ENCODE assay signal across 29 mouse cellular contexts in the genomic region with DNA sequence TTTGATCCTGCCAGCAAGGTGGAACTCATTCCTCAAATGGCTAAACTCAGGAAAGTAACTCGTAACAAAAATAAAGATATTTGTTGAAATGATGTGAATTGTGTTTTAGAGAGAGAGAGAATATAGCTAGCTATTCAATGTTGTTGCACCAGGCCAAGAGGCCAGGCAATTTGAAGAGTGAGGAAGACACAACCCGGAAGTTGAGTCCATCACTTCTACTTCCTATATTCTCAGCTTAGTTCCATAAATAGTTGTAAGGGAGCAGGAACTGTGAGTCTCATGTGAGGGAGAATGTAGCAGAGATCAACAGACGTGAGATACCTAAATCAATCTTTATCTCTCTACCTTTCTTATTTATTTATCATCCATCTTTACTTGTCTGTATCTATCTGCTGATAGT. TPM values are rescaled to one million over a fixed set of nuclear protein-coding genes. Genes with fewer than 3 reads are reported as not detected.
DNase-seq lines count a peak whose midpoint lies in the region; ATAC-seq and TF ChIP-seq lines count a peak whose summit lies in the region.
"Had no signal": no experiment of that assay in that cellular context is flagged by ENCODE, and none has a peak within 500 bp of the region (broad histone marks: within the 10 kb centered on the region; RNA-seq: fewer than 3 reads in every experiment).

No protein-coding gene starts in this region.

- no peak overlapping the region for H3K27ac ChIP-seq in liver, adult 2 months (replicated peaks; ENCODE audit: insufficient read depth, low read depth, low read length)
- no peak overlapping the region for H3K27ac ChIP-seq in liver, embryonic 11.5 days (ENCODE audit: low read depth, low read length)
- H3K27ac ChIP-seq: embryonic facial prominence, embryonic 12.5 days; embryonic facial prominence, embryonic 15.5 days; forebrain, embryonic 12.5 days; forebrain, embryonic 15.5 days; heart, embryonic 15.5 days; hindbrain, embryonic 10.5 days; hindbrain, embryonic 13.5 days; intestine, embryonic 15.5 days had no signal

- no peaks in the 10 kb centered on the region for H3K9me3 ChIP-seq in liver, embryonic 11.5 days (ENCODE audit: control insufficient read depth, low read length)
- H3K9me3 ChIP-seq: embryonic facial prominence, embryonic 12.5 days; embryonic facial prominence, embryonic 15.5 days; forebrain, embryonic 12.5 days; forebrain, embryonic 15.5 days; G1E; heart, embryonic 12.5 days; heart, embryonic 15.5 days; hindbrain, embryonic 10.5 days; hindbrain, embryonic 13.5 days; intestine, embryonic 15.5 days had no signal

- peaks cover 7% of the 10 kb centered on the region for H3K4me1 ChIP-seq in liver, adult 2 months (ENCODE audit: control insufficient read depth, insufficient read depth, low read length)
- H3K4me1 ChIP-seq in liver, embryonic 11.5 days (replicated peaks; ENCODE audit: control insufficient read depth, insufficient read depth, low read length): no peaks in the 10 kb centered on the region
- H3K4me1 ChIP-seq: embryonic facial prominence, embryonic 12.5 days; embryonic facial prominence, embryonic 15.5 days; forebrain, embryonic 12.5 days; forebrain, embryonic 15.5 days; heart, embryonic 15.5 days; hindbrain, embryonic 10.5 days; hindbrain, embryonic 13.5 days; intestine, embryonic 15.5 days had no signal

- no peaks in the 10 kb centered on the region for H3K36me3 ChIP-seq in liver, adult 2 months (ENCODE audit: control insufficient read depth, insufficient read depth, low read length)
- no peaks in the 10 kb centered on the region for H3K36me3 ChIP-seq in liver, embryonic 11.5 days (ENCODE audit: control insufficient read depth, insufficient read depth, low read length)
- H3K36me3 ChIP-seq: embryonic facial prominence, embryonic 12.5 days; embryonic facial prominence, embryonic 15.5 days; forebrain, embryonic 12.5 days; forebrain, embryonic 15.5 days; G1E; heart, embryonic 12.5 days; heart, embryonic 15.5 days; hindbrain, embryonic 10.5 days; hindbrain, embryonic 13.5 days; intestine, embryonic 15.5 days had no signal

- no peak overlapping the region for H3K4me3 ChIP-seq in liver, adult 2 months (ENCODE audit: insufficient read depth, low read depth, low read length)
- H3K4me3 ChIP-seq in liver, embryonic 11.5 days (ENCODE audit: low read depth, low read length): no peak overlapping the region
- H3K4me3 ChIP-seq: embryonic facial prominence, embryonic 12.5 days; embryonic facial prominence, embryonic 15.5 days; forebrain, embryonic 12.5 days; forebrain, embryonic 15.5 days; heart, embryonic 12.5 days; heart, embryonic 15.5 days; hindbrain, embryonic 10.5 days; hindbrain, embryonic 13.5 days; intestine, embryonic 15.5 days had no signal

- H3K27me3 ChIP-seq in liver, adult 2 months (ENCODE audit: control insufficient read depth, insufficient read depth, low read length): no peaks in the 10 kb centered on the region; the same call in 1 of the 2 replicates
- no peaks in the 10 kb centered on the region for H3K27me3 ChIP-seq in liver, embryonic 11.5 days (replicated peaks; ENCODE audit: control insufficient read depth, insufficient read depth, low read length)
- H3K27me3 ChIP-seq: CH12.LX; embryonic facial prominence, embryonic 12.5 days; embryonic facial prominence, embryonic 15.5 days; forebrain, embryonic 12.5 days; forebrain, embryonic 15.5 days; heart, embryonic 12.5 days; heart, embryonic 15.5 days; hindbrain, embryonic 13.5 days; intestine, embryonic 15.5 days had no signal

- DNase-seq in liver, adult 2 months (ENCODE audit: extremely low read depth, low read depth, low spot score): peak; percentile 31
- DNase-seq in liver, embryonic 11.5 days (ENCODE audit: low spot score): no peak
- DNase-seq in right cerebral cortex, adult 18-20 months: no peak
- no peak for DNase-seq in urinary bladder, postnatal 4 days (ENCODE audit: low spot score in 2 of 2)
- DNase-seq: adrenal gland, postnatal 10 days; adrenal gland, postnatal 36 days; B cell, adult 2 months; cerebellum, adult 11-12 months; cerebellum, adult 8-10 months; cerebellum, postnatal 10 days; cerebellum, postnatal 36 days; gastrocnemius, postnatal 25 days; heart, postnatal 10 days; heart, postnatal 36 days had no signal

- 75% methylated on average over 3 of the region's 3 CpGs for WGBS in liver, adult 2 months
- WGBS in liver, embryonic 11.5 days: 71% methylated on average over 3 of the region's 3 CpGs

- no peak for ATAC-seq in liver, embryonic 11.5 days (replicated peaks; ENCODE audit: low FRiP score)
- peak; percentile 84 for ATAC-seq in granulocyte monocyte progenitor cell, adult 5-6 weeks (replicated peaks; ENCODE audit: poor library complexity, severe bottlenecking)
- peak; percentile 58; the same call in 1 of the 2 replicates for ATAC-seq in megakaryocyte progenitor cell, adult 5-6 weeks (replicated peaks; ENCODE audit: poor library complexity)
- ATAC-seq: forebrain, embryonic 15.5 days; hindbrain, embryonic 16.5 days; intestine, embryonic 15.5 days; Patski had no signal

- H3K4me2 ChIP-seq in liver, embryonic 11.5 days: no peak overlapping the region
- H3K4me2 ChIP-seq: embryonic facial prominence, embryonic 12.5 days; embryonic facial prominence, embryonic 15.5 days; forebrain, embryonic 12.5 days; forebrain, embryonic 15.5 days; heart, embryonic 12.5 days; heart, embryonic 15.5 days; hindbrain, embryonic 13.5 days; intestine, embryonic 15.5 days had no signal

- TF ChIP-seq CTCF in liver, adult 2 months (IDR thresholded peaks at IDR 0.05; ENCODE audit: low read depth, low read length): no peak

- TF ChIP-seq POLR2A in liver, adult 2 months (IDR thresholded peaks at IDR 0.05; ENCODE audit: extremely low read depth, insufficient read depth, low read length): no peak

- H3K9ac ChIP-seq in liver, adult 2 months (ENCODE audit: low read depth, low read length): no peak overlapping the region
- no peak overlapping the region for H3K9ac ChIP-seq in liver, embryonic 11.5 days (ENCODE audit: low read depth, low read length)
- H3K9ac ChIP-seq: embryonic facial prominence, embryonic 12.5 days; embryonic facial prominence, embryonic 15.5 days; forebrain, embryonic 12.5 days; forebrain, embryonic 15.5 days; heart, embryonic 12.5 days; heart, embryonic 15.5 days; hindbrain, embryonic 13.5 days; intestine, embryonic 15.5 days had no signal

- H3K79me2 ChIP-seq in liver, adult 2 months (ENCODE audit: control insufficient read depth, insufficient read depth, low read length): no peaks in the 10 kb centered on the region

RNA-seq across cellular contexts. Expression of a gene that starts 54.4 kb away (rescaled TPM):
- total RNA-seq in liver, adult 2 months (2014; rRNA removed): 18.3 and 26.3 TPM in 2 replicates
- 50.0 and 70.3 TPM in 2 replicates for polyA plus RNA-seq in liver, adult 2 months (2012; rRNA removed)
- 173 and 187 TPM in 2 replicates for polyA plus RNA-seq in liver, embryonic 11.5 days (2014; fragmentation: Nextera tagmentation; extraction: Ambion mirVana)
- 78.3 and 82.2 TPM in 2 replicates for total RNA-seq in granulocyte monocyte progenitor cell, adult 5-6 weeks (2014; fragmentation: Nextera tagmentation)
- 57.0 and 107 TPM in 2 replicates for total RNA-seq in granulocyte monocyte progenitor cell, adult 5-6 weeks (2017)
- total RNA-seq in megakaryocyte progenitor cell, adult 5-6 weeks (2015): 135 and 156 TPM in 2 replicates
- total RNA-seq in megakaryocyte progenitor cell, adult 5-6 weeks (2017): 56.3 and 96.1 TPM in 2 replicates
